Mouse (Mus musculus): ENCODE data around the gene Smyd2. TPM values are rescaled to one million over a fixed set of nuclear protein-coding genes. Genes with fewer than 3 reads are reported as not detected.

Smyd2 gene
- total and polyA plus RNA-seq, 3 experiments, result 140 to 146 TPM; not detected in 1

- peak overlapping the region; percentile 91 for H3K9ac ChIP-seq (ENCODE audit: control insufficient read depth, low read depth, low read length, poor library complexity, severe bottlenecking)
- peaks cover 55% of the 10 kb centered on the region for H3K79me2 ChIP-seq (ENCODE audit: control insufficient read depth, insufficient read depth, low read length, poor library complexity)
- peak overlapping the region; percentile 79 to 96 for H3K4me3 ChIP-seq (ENCODE audit: control insufficient read depth in 1 of 2, insufficient read depth in 1 of 2, low read depth in 2 of 2, low read length in 2 of 2)
- H3K4me1 ChIP-seq (ENCODE audit: control insufficient read depth in 1 of 2, insufficient read depth in 2 of 2, low read length in 2 of 2), result peaks cover 0 to 12% of the 10 kb centered on the region in 2 experiments; a peak in 2 of 4 replicates
- H3K9me3 ChIP-seq (replicated peaks; ENCODE audit: insufficient read depth, low read length), result no peaks in the 10 kb centered on the region
- DNase-seq (ENCODE audit: low read depth, low spot score), result peak; percentile 54
- peaks cover 0 to 5% of the 10 kb centered on the region in 2 experiments; a peak in 2 of 4 replicates for H3K36me3 ChIP-seq (ENCODE audit: control insufficient read depth in 1 of 2, insufficient read depth in 2 of 2, low read length in 2 of 2)
- TF ChIP-seq ZNF384 (IDR thresholded peaks at IDR 0.05; ENCODE audit: low read depth, low read length) (no peak), SIN3A (IDR thresholded peaks at IDR 0.05; ENCODE audit: low read length) (peak; percentile 62; the same call in 1 of the 2 replicates), MAFK (IDR thresholded peaks at IDR 0.05; ENCODE audit: borderline replicate concordance, low read depth, low read length) (no peak), MYC (IDR thresholded peaks at IDR 0.05; ENCODE audit: low read depth, low read length) (0 out of 2 replicates have a peak, but pooled peaks have one; percentile 53)
- peak overlapping the region; percentile 10 for H3K27ac ChIP-seq (ENCODE audit: control insufficient read depth, low read depth, low read length)
- no peaks in the 10 kb centered on the region for H3K27me3 ChIP-seq (ENCODE audit: control insufficient read depth in 1 of 2, insufficient read depth in 2 of 2, low read length in 2 of 2)
Measured at GRCm38 (mm10) chr1:189921568-189921817, 670 bp downstream of the Smyd2 start.

GRCm38 (mm10) chr1:189920701-189921567, 1.2 kb downstream of the Smyd2 start:
- H3K27me3 ChIP-seq (ENCODE audit: control insufficient read depth in 1 of 2, insufficient read depth in 2 of 2, low read length in 2 of 2), result no peaks in the 10 kb centered on the region
- H3K4me3 ChIP-seq (ENCODE audit: control insufficient read depth in 1 of 2, insufficient read depth in 1 of 2, low read depth in 2 of 2, low read length in 2 of 2), result peak overlapping the region; percentile 79 to 96
- DNase-seq (ENCODE audit: low read depth, low spot score), result no peak
- H3K36me3 ChIP-seq (ENCODE audit: control insufficient read depth in 1 of 2, insufficient read depth in 2 of 2, low read length in 2 of 2), result peaks cover 0 to 5% of the 10 kb centered on the region in 2 experiments; a peak in 2 of 4 replicates
- no peak overlapping the region for H3K27ac ChIP-seq (ENCODE audit: control insufficient read depth, low read depth, low read length)
- H3K4me1 ChIP-seq (ENCODE audit: control insufficient read depth in 1 of 2, insufficient read depth in 2 of 2, low read length in 2 of 2), result peaks cover 0 to 12% of the 10 kb centered on the region in 2 experiments; a peak in 2 of 4 replicates
- peaks cover 60% of the 10 kb centered on the region for H3K79me2 ChIP-seq (ENCODE audit: control insufficient read depth, insufficient read depth, low read length, poor library complexity)
- peak overlapping the region; percentile 91 for H3K9ac ChIP-seq (ENCODE audit: control insufficient read depth, low read depth, low read length, poor library complexity, severe bottlenecking)
- TF ChIP-seq TBP (IDR thresholded peaks at IDR 0.05; ENCODE audit: low read depth, low read length) (no peak), ZKSCAN1 (IDR thresholded peaks at IDR 0.05; ENCODE audit: low read depth, low read length) (no peak), GATA1 (IDR thresholded peaks at IDR 0.05; ENCODE audit: low read depth, low read length) (no peak), MXI1 (IDR thresholded peaks at IDR 0.05; ENCODE audit: low read depth, low read length) (no peak), POLR2A (IDR thresholded peaks at IDR 0.05; ENCODE audit: control insufficient read depth in 1 of 2, insufficient read depth in 1 of 2, low read depth in 1 of 2, low read length in 2 of 2, poor library complexity in 1 of 2) (no peak), EP300 (IDR thresholded peaks at IDR 0.05; ENCODE audit: low read depth in 1 of 2, low read length in 2 of 2) (no peak), GABPA (IDR thresholded peaks at IDR 0.05; ENCODE audit: low read depth, low read length) (no peak), JUND (IDR thresholded peaks at IDR 0.05; ENCODE audit: low read depth, low read length) (no peak), RAD21 (IDR thresholded peaks at IDR 0.05; ENCODE audit: low read depth, low read length) (no peak)
- H3K9me3 ChIP-seq (replicated peaks; ENCODE audit: insufficient read depth, low read length), result no peaks in the 10 kb centered on the region

GRCm38 (mm10) chr1:189919756-189920155, 2.4 kb downstream of the Smyd2 start:
- peaks cover 0 to 12% of the 10 kb centered on the region in 2 experiments; a peak in 2 of 4 replicates for H3K4me1 ChIP-seq (ENCODE audit: control insufficient read depth in 1 of 2, insufficient read depth in 2 of 2, low read length in 2 of 2)
- no peaks in the 10 kb centered on the region for H3K27me3 ChIP-seq (ENCODE audit: control insufficient read depth in 1 of 2, insufficient read depth in 2 of 2, low read length in 2 of 2)
- H3K79me2 ChIP-seq (ENCODE audit: control insufficient read depth, insufficient read depth, low read length, poor library complexity), result peaks cover 70% of the 10 kb centered on the region
- no peak for DNase-seq (ENCODE audit: low read depth, low spot score)
- H3K36me3 ChIP-seq (ENCODE audit: control insufficient read depth in 1 of 2, insufficient read depth in 2 of 2, low read length in 2 of 2), result peaks cover 0 to 5% of the 10 kb centered on the region in 2 experiments; a peak in 3 of 4 replicates
- H3K27ac ChIP-seq (ENCODE audit: control insufficient read depth, low read depth, low read length), result no peak overlapping the region
- no peak overlapping the region for H3K9ac ChIP-seq (ENCODE audit: control insufficient read depth, low read depth, low read length, poor library complexity, severe bottlenecking)
- TF ChIP-seq POLR2AphosphoS5 (IDR thresholded peaks at IDR 0.05; ENCODE audit: borderline replicate concordance, low read depth, low read length) (no peak), MEF2A (IDR thresholded peaks at IDR 0.05; ENCODE audit: extremely low read depth, insufficient replicate concordance, low read depth, low read length, poor library complexity, severe bottlenecking) (no peak), GATA1 (IDR thresholded peaks at IDR 0.05; ENCODE audit: low read depth, low read length) (no peak), EP300 (IDR thresholded peaks at IDR 0.05; ENCODE audit: low read depth in 1 of 2, low read length in 2 of 2) (no peak), GABPA (IDR thresholded peaks at IDR 0.05; ENCODE audit: low read depth, low read length) (no peak), USF2 (IDR thresholded peaks at IDR 0.05; ENCODE audit: borderline replicate concordance in 1 of 2, insufficient read depth in 1 of 2, low read depth in 1 of 2, low read length in 2 of 2) (no peak), NRF1 (IDR thresholded peaks at IDR 0.05; ENCODE audit: insufficient read depth, low read depth, low read length, poor library complexity, severe bottlenecking) (no peak)
- H3K9me3 ChIP-seq (replicated peaks; ENCODE audit: insufficient read depth, low read length), result no peaks in the 10 kb centered on the region
- H3K4me3 ChIP-seq (ENCODE audit: control insufficient read depth in 1 of 2, insufficient read depth in 1 of 2, low read depth in 2 of 2, low read length in 2 of 2), result no peak overlapping the region

Data from MEL (cell line).